In the genomic region with DNA sequence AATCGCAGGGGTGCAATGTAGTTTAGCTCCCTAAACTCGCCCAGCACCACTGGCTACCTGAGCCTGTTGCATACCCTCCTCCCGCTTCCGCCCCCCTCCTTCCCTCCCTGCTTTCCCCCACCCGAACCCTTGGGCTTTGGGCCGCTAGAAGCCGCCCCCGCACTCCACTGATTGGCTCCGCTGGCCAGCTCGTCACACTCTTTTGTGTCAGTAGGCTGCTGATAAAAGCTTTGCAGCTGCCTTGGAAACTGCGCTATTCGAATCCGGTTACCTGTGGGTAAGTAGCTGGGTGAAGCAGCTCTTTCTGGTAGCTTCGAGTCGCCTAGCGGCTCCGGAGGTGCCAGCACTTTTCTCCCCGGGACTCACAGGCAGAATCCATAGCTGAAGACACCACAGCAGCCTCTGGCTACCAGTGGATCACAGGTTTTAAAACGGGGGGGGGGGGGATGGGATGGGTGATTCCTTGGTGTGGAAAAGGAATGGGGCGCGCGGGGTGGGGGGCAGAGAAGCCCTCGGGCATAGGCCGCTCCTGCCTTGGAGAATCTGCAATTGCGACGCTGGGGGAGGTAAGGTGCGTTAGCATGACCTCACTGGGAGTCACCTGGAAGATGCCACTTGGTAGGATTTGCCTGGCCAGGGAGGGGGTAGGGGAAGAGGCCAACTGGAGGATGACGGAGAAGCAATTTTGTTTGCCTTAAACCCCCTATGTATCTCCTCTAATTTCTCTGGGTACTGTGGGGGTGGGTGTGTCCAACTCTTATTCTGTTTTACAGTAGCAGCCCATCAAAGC, we compare ENCODE assay signal across 8 mouse cellular contexts. TPM values are rescaled to one million over a fixed set of nuclear protein-coding genes. Genes with fewer than 3 reads are reported as not detected.
DNase-seq lines count a peak whose midpoint lies in the region; ATAC-seq and TF ChIP-seq lines count a peak whose summit lies in the region.

A gene (plus strand): TSS at position 169 of the 790 bp plus-strand sequence.

- no peaks in the 10 kb centered on the region for H3K36me3 ChIP-seq in kidney, embryonic 15.5 days
- H3K36me3 ChIP-seq in kidney, adult 2 months (ENCODE audit: control insufficient read depth, insufficient read depth, low read length): no peaks in the 10 kb centered on the region
- no peaks in the 10 kb centered on the region for H3K36me3 ChIP-seq in heart, embryonic 14.5 days (ENCODE audit: control insufficient read depth, insufficient read depth, low read length)
- H3K36me3 ChIP-seq in midbrain, embryonic 11.5 days (ENCODE audit: control insufficient read depth, insufficient read depth, low read length): no peaks in the 10 kb centered on the region

- H3K4me3 ChIP-seq in kidney, embryonic 15.5 days (replicated peaks): peak within 1 kb of the TSS; percentile 24
- no peak within 1 kb of the TSS for H3K4me3 ChIP-seq in kidney, adult 2 months (ENCODE audit: insufficient read depth, low read depth, low read length)
- peak within 1 kb of the TSS; percentile 27 to 37 for H3K4me3 ChIP-seq in heart, embryonic 14.5 days (ENCODE audit: control insufficient read depth in 1 of 2, insufficient read depth in 1 of 2, low read depth in 1 of 2, low read length in 2 of 2)
- peak within 1 kb of the TSS; percentile 23 for H3K4me3 ChIP-seq in midbrain, embryonic 11.5 days (ENCODE audit: low read depth, low read length)

- H3K4me1 ChIP-seq in kidney, embryonic 15.5 days: 0 out of 2 replicates have a peak, but pooled peaks cover 8% of the 10 kb centered on the region
- H3K4me1 ChIP-seq in kidney, adult 2 months (ENCODE audit: control insufficient read depth, insufficient read depth, low read length): no peaks in the 10 kb centered on the region
- H3K4me1 ChIP-seq in heart, embryonic 14.5 days (ENCODE audit: control insufficient read depth in 2 of 2, insufficient read depth in 2 of 2, low read length in 2 of 2): no peaks in the 10 kb centered on the region; a peak in 1 of 4 replicates
- peaks cover 3% of the 10 kb centered on the region; the same call in 1 of the 2 replicates for H3K4me1 ChIP-seq in midbrain, embryonic 11.5 days (ENCODE audit: control insufficient read depth, insufficient read depth, low read length)

- H3K27ac ChIP-seq in kidney, embryonic 15.5 days: no peak within 1 kb of the TSS
- H3K27ac ChIP-seq in kidney, adult 2 months (ENCODE audit: insufficient read depth, low read depth, low read length): no peak within 1 kb of the TSS
- no peak within 1 kb of the TSS for H3K27ac ChIP-seq in heart, embryonic 14.5 days (replicated peaks in 1 of 2; ENCODE audit: control insufficient read depth in 1 of 2, insufficient read depth in 1 of 2, low read depth in 2 of 2, low read length in 2 of 2)
- no peak within 1 kb of the TSS for H3K27ac ChIP-seq in midbrain, embryonic 11.5 days (ENCODE audit: low read depth, low read length)

- H3K27me3 ChIP-seq in kidney, embryonic 15.5 days: peaks cover 14% of the 10 kb centered on the region; the same call in 1 of the 2 replicates
- no peaks in the 10 kb centered on the region for H3K27me3 ChIP-seq in kidney, adult 2 months (replicated peaks; ENCODE audit: control insufficient read depth, insufficient read depth, low read length)
- no peaks in the 10 kb centered on the region for H3K27me3 ChIP-seq in heart, embryonic 14.5 days (ENCODE audit: control insufficient read depth, insufficient read depth, low read length)
- H3K27me3 ChIP-seq in midbrain, embryonic 11.5 days (ENCODE audit: control insufficient read depth, insufficient read depth, low read length): no peaks in the 10 kb centered on the region

- H3K9ac ChIP-seq in kidney, embryonic 15.5 days: no peak within 1 kb of the TSS
- 0 out of 2 replicates have a peak within 1 kb of the TSS, but pooled peaks have one; percentile 11 for H3K9ac ChIP-seq in heart, embryonic 14.5 days (ENCODE audit: low read length)
- no peak within 1 kb of the TSS for H3K9ac ChIP-seq in midbrain, embryonic 11.5 days (ENCODE audit: low read length)

- peak within 1 kb of the TSS; percentile 52 for H3K4me2 ChIP-seq in kidney, embryonic 15.5 days
- peak within 1 kb of the TSS; percentile 62 for H3K4me2 ChIP-seq in heart, embryonic 14.5 days (ENCODE audit: low read length)
- H3K4me2 ChIP-seq in midbrain, embryonic 11.5 days: peak within 1 kb of the TSS; percentile 41

- no peak for DNase-seq in kidney, adult 2 months
- peak; percentile 25 to 28 for DNase-seq in cerebellum, postnatal 4 days (ENCODE audit: low spot score in 2 of 2)
- peak; percentile 45 for DNase-seq in layer of hippocampus, adult 9-11 months
- DNase-seq in midbrain, embryonic 11.5 days (ENCODE audit: low spot score, missing footprints): peak; percentile 89
- peak; percentile 41 for DNase-seq in telencephalon, adult 2 months (ENCODE audit: low read depth, low spot score)
- DNase-seq in urinary bladder, postnatal 10 days (ENCODE audit: low spot score): no peak

- WGBS in kidney, embryonic 15.5 days: 21% methylated on average over 27 of the region's 28 CpGs
- 9% methylated on average over 28 of the region's 28 CpGs for WGBS in kidney, adult 2 months
- WGBS in heart, embryonic 14.5 days: 21% methylated on average over 27 of the region's 28 CpGs
- 30% methylated on average over 26 of the region's 28 CpGs for WGBS in midbrain, embryonic 11.5 days

- peak; percentile 76 for ATAC-seq in kidney, embryonic 15.5 days (replicated peaks; ENCODE audit: low FRiP score)
- ATAC-seq in heart, embryonic 14.5 days (ENCODE audit: insufficient number of reproducible peaks, insufficient read depth, low FRiP score, low read depth): no peak
- ATAC-seq in midbrain, embryonic 11.5 days (ENCODE audit: low FRiP score): peak; percentile 69

- TF ChIP-seq CTCF in kidney, adult 2 months (conservative IDR thresholded peaks at IDR 0.05; ENCODE audit: insufficient read depth, insufficient read length, low read depth, low read length): no peak

- TF ChIP-seq POLR2A in kidney, adult 2 months (IDR thresholded peaks at IDR 0.05; ENCODE audit: low read depth, low read length): no peak

- no peaks in the 10 kb centered on the region for H3K9me3 ChIP-seq in kidney, embryonic 15.5 days (replicated peaks)
- H3K9me3 ChIP-seq in heart, embryonic 14.5 days (ENCODE audit: control insufficient read depth, low read length): no peaks in the 10 kb centered on the region
- H3K9me3 ChIP-seq in midbrain, embryonic 11.5 days (ENCODE audit: control insufficient read depth, low read length): no peaks in the 10 kb centered on the region

RNA-seq across cellular contexts. Expression of the gene that starts here (rescaled TPM):
- polyA plus RNA-seq in kidney, embryonic 15.5 days (2015; fragmentation: Nextera tagmentation; extraction: Ambion mirVana): 5.4 and 7.1 TPM in 2 replicates
- 0.12 and 0.28 TPM in 2 replicates for polyA plus RNA-seq in kidney, adult 2 months (2012; rRNA removed)
- 4.4 and 4.6 TPM in 2 replicates for polyA plus RNA-seq in heart, embryonic 14.5 days (2014; fragmentation: Nextera tagmentation; extraction: Ambion mirVana)
- polyA plus RNA-seq in midbrain, embryonic 11.5 days (2014; fragmentation: Nextera tagmentation; extraction: Ambion mirVana): 46.7 and 50.7 TPM in 2 replicates

Comparison
In these comparisons a context has a peak if more than half of its experiments do, and no peak if none do; other contexts are left out.
1. DNase-seq: peak in cerebellum, postnatal 4 days (2 of 2), layer of hippocampus, adult 9-11 months (single experiment), midbrain, embryonic 11.5 days (single experiment) and telencephalon, adult 2 months (single experiment); none in kidney, adult 2 months (single experiment) and urinary bladder, postnatal 10 days (single experiment).
2. Peak in every context shown above with its lines, with median percentiles within 50 percentile points of each other: H3K4me2 ChIP-seq.